Comparison of ENCODE assay signal across 17 mouse cellular contexts in genomic region chr4:87652314-87652934, GRCm38 (mm10).
"Had no signal": no experiment of that assay in that cellular context is flagged by ENCODE, and none has a peak within 500 bp of the region (broad histone marks: within the 10 kb centered on the region; RNA-seq: fewer than 3 reads in every experiment).

No protein-coding gene starts in this region.

- ATAC-seq: liver, embryonic 12.5 days; midbrain, embryonic 13.5 days had no signal

- H3K9ac ChIP-seq: kidney, embryonic 15.5 days; limb, embryonic 15.5 days; liver, embryonic 12.5 days; lung, embryonic 14.5 days; midbrain, embryonic 13.5 days; neural tube, embryonic 13.5 days had no signal

- H3K4me1 ChIP-seq: liver, embryonic 12.5 days; megakaryocyte, embryonic 14.5 days had no signal

- H3K27me3 ChIP-seq: megakaryocyte, embryonic 14.5 days; midbrain, embryonic 13.5 days; neural tube, embryonic 13.5 days had no signal

- H3K4me3 ChIP-seq: kidney, embryonic 15.5 days; left cerebral cortex, adult 2 months; limb, embryonic 15.5 days; liver, embryonic 12.5 days; megakaryocyte, embryonic 14.5 days; midbrain, embryonic 13.5 days; neural tube, embryonic 13.5 days had no signal

- H3K27ac ChIP-seq: kidney, embryonic 15.5 days; left cerebral cortex, adult 2 months; limb, embryonic 15.5 days; liver, embryonic 12.5 days; macrophage; neural tube, embryonic 13.5 days had no signal

- H3K9me3 ChIP-seq: kidney, embryonic 15.5 days; limb, embryonic 15.5 days; liver, embryonic 12.5 days; megakaryocyte, embryonic 14.5 days; midbrain, embryonic 13.5 days; neural tube, embryonic 13.5 days had no signal

- DNase-seq: kidney, adult 2 months; kidney, postnatal 14 days; lung, embryonic 14.5 days; lung, postnatal 10 days; retina, postnatal 1 day; right cerebral cortex, postnatal 4 days; spleen, adult 18-20 months; thymus, adult 2 months; thymus, postnatal 25 days had no signal

- H3K4me2 ChIP-seq: kidney, embryonic 15.5 days; limb, embryonic 15.5 days; liver, embryonic 12.5 days; lung, embryonic 14.5 days; midbrain, embryonic 13.5 days; neural tube, embryonic 13.5 days had no signal

- H3K36me3 ChIP-seq: kidney, embryonic 15.5 days; limb, embryonic 15.5 days; liver, embryonic 12.5 days; midbrain, embryonic 13.5 days; neural tube, embryonic 13.5 days had no signal
